ENCODE assay signal across 23 mouse cellular contexts in genomic region chr1:190417326-190417725, GRCm38 (mm10).
DNase-seq lines count a peak whose midpoint lies in the region; ATAC-seq lines count a peak whose summit lies in the region.
"Had no signal": no experiment of that assay in that cellular context is flagged by ENCODE, and none has a peak within 500 bp of the region (broad histone marks: within the 10 kb centered on the region; RNA-seq: fewer than 3 reads in every experiment).

No protein-coding gene starts in this region.

- H3K4me2 ChIP-seq in hindbrain, embryonic 14.5 days (replicated peaks), result no peak overlapping the region
- H3K4me2 ChIP-seq in limb, embryonic 11.5 days (ENCODE audit: low read depth, severe bottlenecking), result no peak overlapping the region
- no peak overlapping the region for H3K4me2 ChIP-seq in intestine, embryonic 16.5 days (ENCODE audit: low read depth, low read length)
- H3K4me2 ChIP-seq: embryonic facial prominence, embryonic 13.5 days; midbrain, embryonic 12.5 days; stomach, embryonic 15.5 days had no signal

- H3K9me3 ChIP-seq in hindbrain, embryonic 10.5 days, result no peaks in the 10 kb centered on the region
- H3K9me3 ChIP-seq in hindbrain, embryonic 14.5 days (ENCODE audit: control insufficient read depth, low read length), result no peaks in the 10 kb centered on the region
- H3K9me3 ChIP-seq in limb, embryonic 11.5 days (ENCODE audit: control insufficient read depth, low read length), result no peaks in the 10 kb centered on the region
- no peaks in the 10 kb centered on the region for H3K9me3 ChIP-seq in intestine, embryonic 16.5 days (ENCODE audit: control insufficient read depth, low read length)
- H3K9me3 ChIP-seq: embryonic facial prominence, embryonic 13.5 days; forebrain, embryonic 10.5 days; heart, embryonic 10.5 days; midbrain, embryonic 12.5 days; stomach, embryonic 15.5 days had no signal

- H3K36me3 ChIP-seq in hindbrain, embryonic 10.5 days, result no peaks in the 10 kb centered on the region
- H3K36me3 ChIP-seq in hindbrain, embryonic 14.5 days (replicated peaks; ENCODE audit: control insufficient read depth, insufficient read depth), result no peaks in the 10 kb centered on the region
- no peaks in the 10 kb centered on the region for H3K36me3 ChIP-seq in limb, embryonic 11.5 days (ENCODE audit: control insufficient read depth, insufficient read depth, low read length)
- no peaks in the 10 kb centered on the region for H3K36me3 ChIP-seq in intestine, embryonic 16.5 days (ENCODE audit: control insufficient read depth, insufficient read depth, low read length)
- H3K36me3 ChIP-seq: embryonic facial prominence, embryonic 13.5 days; forebrain, embryonic 10.5 days; heart, embryonic 10.5 days; midbrain, embryonic 12.5 days; stomach, embryonic 15.5 days had no signal

- H3K9ac ChIP-seq in hindbrain, embryonic 14.5 days, result no peak overlapping the region
- H3K9ac ChIP-seq in limb, embryonic 11.5 days (ENCODE audit: low read length), result no peak overlapping the region
- no peak overlapping the region for H3K9ac ChIP-seq in intestine, embryonic 16.5 days (ENCODE audit: low read depth, low read length)
- H3K9ac ChIP-seq: embryonic facial prominence, embryonic 13.5 days; liver, postnatal 0 days; midbrain, embryonic 12.5 days; stomach, embryonic 15.5 days had no signal

- H3K27ac ChIP-seq in hindbrain, embryonic 10.5 days, result no peak overlapping the region
- H3K27ac ChIP-seq in hindbrain, embryonic 14.5 days, result no peak overlapping the region
- H3K27ac ChIP-seq in limb, embryonic 11.5 days (replicated peaks; ENCODE audit: low read depth, low read length), result no peak overlapping the region
- H3K27ac ChIP-seq in intestine, embryonic 16.5 days (ENCODE audit: low read length), result no peak overlapping the region
- H3K27ac ChIP-seq: embryonic facial prominence, embryonic 13.5 days; forebrain, embryonic 10.5 days; heart, embryonic 10.5 days; macrophage; midbrain, embryonic 12.5 days; stomach, embryonic 15.5 days had no signal

- H3K4me1 ChIP-seq in hindbrain, embryonic 10.5 days (replicated peaks), result peaks cover 8% of the 10 kb centered on the region
- H3K4me1 ChIP-seq in hindbrain, embryonic 14.5 days (replicated peaks; ENCODE audit: control insufficient read depth, insufficient read depth, low read length), result 0 out of 2 replicates have a peak, but pooled peaks cover 3% of the 10 kb centered on the region
- H3K4me1 ChIP-seq in limb, embryonic 11.5 days (ENCODE audit: control insufficient read depth, insufficient read depth, low read length), result no peaks in the 10 kb centered on the region
- H3K4me1 ChIP-seq in intestine, embryonic 16.5 days (ENCODE audit: control insufficient read depth, insufficient read depth, low read length), result no peaks in the 10 kb centered on the region
- H3K4me1 ChIP-seq: embryonic facial prominence, embryonic 13.5 days; heart, embryonic 10.5 days; stomach, embryonic 15.5 days had no signal

- no peak overlapping the region for H3K4me3 ChIP-seq in hindbrain, embryonic 10.5 days
- H3K4me3 ChIP-seq in hindbrain, embryonic 14.5 days (replicated peaks; ENCODE audit: low read length), result no peak overlapping the region
- H3K4me3 ChIP-seq in limb, embryonic 11.5 days (ENCODE audit: low read depth, low read length), result no peak overlapping the region
- H3K4me3 ChIP-seq in intestine, embryonic 16.5 days (ENCODE audit: low read length), result no peak overlapping the region
- H3K4me3 ChIP-seq: embryonic facial prominence, embryonic 13.5 days; forebrain, embryonic 10.5 days; heart, embryonic 10.5 days; midbrain, embryonic 12.5 days; stomach, embryonic 15.5 days had no signal

- DNase-seq in hindbrain, embryonic 10.5 days (ENCODE audit: low spot score), result peak; percentile 5
- DNase-seq in hindbrain, embryonic 14.5 days (ENCODE audit: low spot score), result no peak
- peak; percentile 66 for DNase-seq in ES-CJ7 (ENCODE audit: low read depth, low spot score)
- DNase-seq in embryo, embryonic 11 days, result peak; percentile 47
- peak; percentile 41 for DNase-seq in limb, embryonic 11.5 days (ENCODE audit: low spot score)
- DNase-seq in right cerebral cortex, postnatal 14 days, result no peak
- DNase-seq: cerebellum, adult 9-11 months; gastrocnemius, postnatal 36 days; heart, postnatal 10 days; kidney, adult 18-20 months; kidney, postnatal 14 days; layer of hippocampus, adult 9-11 months; liver; liver, postnatal 0 days had no signal

- 18% methylated on average over 11 of the region's 11 CpGs for WGBS in hindbrain, embryonic 10.5 days
- WGBS in hindbrain, embryonic 14.5 days, result 28% methylated on average over 11 of the region's 11 CpGs
- 3% methylated on average over 11 of the region's 11 CpGs for WGBS in limb, embryonic 11.5 days
- WGBS in intestine, embryonic 16.5 days, result 22% methylated on average over 11 of the region's 11 CpGs

- H3K27me3 ChIP-seq in hindbrain, embryonic 10.5 days (ENCODE audit: insufficient read depth, poor library complexity, severe bottlenecking), result no peaks in the 10 kb centered on the region
- no peaks in the 10 kb centered on the region for H3K27me3 ChIP-seq in hindbrain, embryonic 14.5 days (ENCODE audit: control insufficient read depth, insufficient read depth, low read length)
- H3K27me3 ChIP-seq in limb, embryonic 11.5 days (ENCODE audit: control insufficient read depth, insufficient read depth, low read length), result no peaks in the 10 kb centered on the region; the same call in 1 of the 2 replicates
- no peaks in the 10 kb centered on the region for H3K27me3 ChIP-seq in intestine, embryonic 16.5 days (replicated peaks; ENCODE audit: control insufficient read depth, insufficient read depth, low read length)
- H3K27me3 ChIP-seq: embryonic facial prominence, embryonic 13.5 days; midbrain, embryonic 12.5 days; stomach, embryonic 15.5 days had no signal

- ATAC-seq in hindbrain, embryonic 14.5 days (ENCODE audit: low FRiP score), result no peak
- ATAC-seq in limb, embryonic 11.5 days (ENCODE audit: insufficient number of reproducible peaks, low FRiP score, low TSS enrichment, low read depth), result no peak
- ATAC-seq in intestine, embryonic 16.5 days, result no peak
- ATAC-seq: hindbrain, embryonic 16.5 days; liver, postnatal 0 days; Patski had no signal

Comparison
In these comparisons a context has a peak if more than half of its experiments do, and no peak if none do; other contexts are left out.
1. DNase-seq: peak in hindbrain, embryonic 10.5 days (single experiment), ES-CJ7 (single experiment), embryo, embryonic 11 days (single experiment) and limb, embryonic 11.5 days (single experiment); none in hindbrain, embryonic 14.5 days (single experiment) and right cerebral cortex, postnatal 14 days (single experiment).